Mouse (Mus musculus): ENCODE measurements at regions not wholly inside any gene's neighbourhood (a gene's known extent, or its start where the extent isn't known, plus 50 kb on each side); places are given as distances from the start of the nearest gene placed in this dataset.

GRCm38 (mm10) chr3:80311689-80312088 is 427.4 kb downstream of the Fam198b start:
- Histone ChIP-seq H3K9me3 (replicated peaks; ENCODE audit: control insufficient read depth, low read length) (no peaks in the 10 kb centered on the region), H3K9ac (replicated peaks; ENCODE audit: low read depth, low read length) (no peak overlapping the region), H3K4me1 (ENCODE audit: control insufficient read depth, insufficient read depth) (no peaks in the 10 kb centered on the region), H3K36me3 (replicated peaks; ENCODE audit: control insufficient read depth, insufficient read depth, low read length) (no peaks in the 10 kb centered on the region), H3K27me3 (ENCODE audit: control insufficient read depth, insufficient read depth, low read length) (no peaks in the 10 kb centered on the region), H3K27ac (ENCODE audit: low read depth) (no peak overlapping the region), H3K4me2 (ENCODE audit: low read depth, low read length) (no peak overlapping the region), H3K4me3 (ENCODE audit: low read depth, low read length) (no peak overlapping the region)
- ATAC-seq (ENCODE audit: insufficient read depth, low read depth): no peak
- WGBS: 66% methylated on average over 2 of the region's 2 CpGs
- TF ChIP-seq EP300 (IDR thresholded peaks at IDR 0.05; ENCODE audit: low read depth): no peak
- TF ChIP-seq CTCF (IDR thresholded peaks at IDR 0.05; ENCODE audit: low read depth): no peak
- no peak for DNase-seq (ENCODE audit: low spot score)

GRCm38 (mm10) chr3:80322291-80322690 is 438.0 kb downstream of the Fam198b start:
- Histone ChIP-seq H3K4me1 (ENCODE audit: control insufficient read depth, insufficient read depth) (no peaks in the 10 kb centered on the region), H3K27me3 (ENCODE audit: control insufficient read depth, insufficient read depth, low read length) (no peaks in the 10 kb centered on the region), H3K9ac (replicated peaks; ENCODE audit: low read depth, low read length) (no peak overlapping the region), H3K4me2 (ENCODE audit: low read depth, low read length) (no peak overlapping the region), H3K9me3 (replicated peaks; ENCODE audit: control insufficient read depth, low read length) (no peaks in the 10 kb centered on the region), H3K27ac (ENCODE audit: low read depth) (no peak overlapping the region), H3K4me3 (ENCODE audit: low read depth, low read length) (no peak overlapping the region), H3K36me3 (replicated peaks; ENCODE audit: control insufficient read depth, insufficient read depth, low read length) (no peaks in the 10 kb centered on the region)
- ATAC-seq (ENCODE audit: insufficient read depth, low read depth): no peak
- no peak for DNase-seq (ENCODE audit: low spot score)
- WGBS: 58% methylated on average over 3 of the region's 3 CpGs
- TF ChIP-seq CTCF (IDR thresholded peaks at IDR 0.05; ENCODE audit: low read depth) (no peak), EP300 (IDR thresholded peaks at IDR 0.05; ENCODE audit: low read depth) (no peak)

- Histone ChIP-seq H3K4me2 (ENCODE audit: low read depth, low read length) (no peak overlapping the region), H3K36me3 (replicated peaks; ENCODE audit: control insufficient read depth, insufficient read depth, low read length) (no peaks in the 10 kb centered on the region), H3K27me3 (ENCODE audit: control insufficient read depth, insufficient read depth, low read length) (no peaks in the 10 kb centered on the region), H3K4me1 (ENCODE audit: control insufficient read depth, insufficient read depth) (no peaks in the 10 kb centered on the region), H3K27ac (ENCODE audit: low read depth) (no peak overlapping the region), H3K9ac (replicated peaks; ENCODE audit: low read depth, low read length) (no peak overlapping the region), H3K9me3 (replicated peaks; ENCODE audit: control insufficient read depth, low read length) (no peaks in the 10 kb centered on the region), H3K4me3 (ENCODE audit: low read depth, low read length) (no peak overlapping the region)
- WGBS: 73% methylated on average over 2 of the region's 2 CpGs
- DNase-seq (ENCODE audit: low spot score): no peak
- TF ChIP-seq EP300 (IDR thresholded peaks at IDR 0.05; ENCODE audit: low read depth) (no peak), CTCF (IDR thresholded peaks at IDR 0.05; ENCODE audit: low read depth) (no peak)
- ATAC-seq (ENCODE audit: insufficient read depth, low read depth): no peak
Measured at GRCm38 (mm10) chr3:80324726-80325125, 440.4 kb downstream of the Fam198b start.

- no peak for ATAC-seq (ENCODE audit: insufficient read depth, low read depth)
- H3K4me2 ChIP-seq (ENCODE audit: low read depth, low read length): no peak overlapping the region
- no peaks in the 10 kb centered on the region for H3K36me3 ChIP-seq (replicated peaks; ENCODE audit: control insufficient read depth, insufficient read depth, low read length)
- H3K27me3 ChIP-seq (ENCODE audit: control insufficient read depth, insufficient read depth, low read length): no peaks in the 10 kb centered on the region
- H3K9me3 ChIP-seq (replicated peaks; ENCODE audit: control insufficient read depth, low read length): no peaks in the 10 kb centered on the region
- no peaks in the 10 kb centered on the region for H3K4me1 ChIP-seq (ENCODE audit: control insufficient read depth, insufficient read depth)
- H3K4me3 ChIP-seq (ENCODE audit: low read depth, low read length): no peak overlapping the region
- no peak overlapping the region for H3K27ac ChIP-seq (ENCODE audit: low read depth)
- no peak overlapping the region for H3K9ac ChIP-seq (replicated peaks; ENCODE audit: low read depth, low read length)
- no peak for TF ChIP-seq EP300 (IDR thresholded peaks at IDR 0.05; ENCODE audit: low read depth)
- TF ChIP-seq CTCF (IDR thresholded peaks at IDR 0.05; ENCODE audit: low read depth): no peak
- no peak for DNase-seq (ENCODE audit: low spot score)
- WGBS: 62% methylated on average over 3 of the region's 3 CpGs
Measured at GRCm38 (mm10) chr3:80331776-80332175, 447.4 kb downstream of the Fam198b start.

- 82% methylated on average over 4 of the region's 4 CpGs for WGBS
- ATAC-seq (ENCODE audit: insufficient read depth, low read depth): no peak
Measured at GRCm38 (mm10) chr3:80334446-80334893, 450.1 kb downstream of the Fam198b start.

GRCm38 (mm10) chr3:80336123-80336674 is 451.9 kb downstream of the Fam198b start:
- H3K27ac ChIP-seq (ENCODE audit: low read depth): no peak overlapping the region
- H3K4me2 ChIP-seq (ENCODE audit: low read depth, low read length): no peak overlapping the region
- no peak overlapping the region for H3K4me3 ChIP-seq (ENCODE audit: low read depth, low read length)
- H3K4me1 ChIP-seq (ENCODE audit: control insufficient read depth, insufficient read depth): no peaks in the 10 kb centered on the region
- no peak for TF ChIP-seq EP300 (IDR thresholded peaks at IDR 0.05; ENCODE audit: low read depth)
- TF ChIP-seq CTCF (IDR thresholded peaks at IDR 0.05; ENCODE audit: low read depth): no peak
- ATAC-seq (ENCODE audit: insufficient read depth, low read depth): no peak
- H3K36me3 ChIP-seq (replicated peaks; ENCODE audit: control insufficient read depth, insufficient read depth, low read length): no peaks in the 10 kb centered on the region
- H3K27me3 ChIP-seq (ENCODE audit: control insufficient read depth, insufficient read depth, low read length): no peaks in the 10 kb centered on the region
- H3K9me3 ChIP-seq (replicated peaks; ENCODE audit: control insufficient read depth, low read length): no peaks in the 10 kb centered on the region
- WGBS: 84% methylated on average over 8 of the region's 8 CpGs
- H3K9ac ChIP-seq (replicated peaks; ENCODE audit: low read depth, low read length): no peak overlapping the region
- DNase-seq (ENCODE audit: low spot score): no peak

More at GRCm38 (mm10) chr3:80334446-80334893, 450.1 kb downstream of the Fam198b start:
- Histone ChIP-seq H3K9ac (replicated peaks; ENCODE audit: low read depth, low read length) (no peak overlapping the region), H3K4me3 (ENCODE audit: low read depth, low read length) (no peak overlapping the region), H3K27me3 (ENCODE audit: control insufficient read depth, insufficient read depth, low read length) (no peaks in the 10 kb centered on the region), H3K4me1 (ENCODE audit: control insufficient read depth, insufficient read depth) (no peaks in the 10 kb centered on the region), H3K36me3 (replicated peaks; ENCODE audit: control insufficient read depth, insufficient read depth, low read length) (no peaks in the 10 kb centered on the region), H3K27ac (ENCODE audit: low read depth) (no peak overlapping the region), H3K9me3 (replicated peaks; ENCODE audit: control insufficient read depth, low read length) (no peaks in the 10 kb centered on the region), H3K4me2 (ENCODE audit: low read depth, low read length) (no peak overlapping the region)
- DNase-seq (ENCODE audit: low spot score): no peak
- no peak for TF ChIP-seq EP300 (IDR thresholded peaks at IDR 0.05; ENCODE audit: low read depth)
- TF ChIP-seq CTCF (IDR thresholded peaks at IDR 0.05; ENCODE audit: low read depth): no peak

Measured in heart, postnatal 0 days (tissue).